Mouse (Mus musculus) cerebellum, postnatal 36 days (tissue): ENCODE measurements at regions not wholly inside any gene's neighbourhood (a gene's known extent, or its start where the extent isn't known, plus 50 kb on each side); places are given as distances from the start of the nearest gene placed in this dataset.
A peak's percentile ranks its signal among the peaks of the same experiment; 100 is the strongest.
"Not testable (repeated sequence)": the region's sequence is repeated elsewhere in the genome, so short reads cannot be mapped to it uniquely, and the experiment has no call there.

Experiments
- DNase-seq, 2 experiments: peaks; one replicate each; pipeline ENCODE4 v3.0.0; 2021 to 2022; ENCODE audit warnings: mixed read lengths in 2 of 2

- DNase-seq, result no peak
Observed at GRCm38 (mm10) chr7:39728930-39729329, 211.4 kb downstream of the Zfp619 start.

GRCm38 (mm10) chr7:39729723-39730122, 212.2 kb downstream of the Zfp619 start:
- DNase-seq, result no peak

GRCm38 (mm10) chr7:39732790-39733189, 215.2 kb downstream of the Zfp619 start:
- no peak for DNase-seq

- not testable (repeated sequence) for DNase-seq
Observed at GRCm38 (mm10) chr7:39748395-39748794, 230.8 kb downstream of the Zfp619 start.

GRCm38 (mm10) chr7:39750448-39750847, 232.9 kb downstream of the Zfp619 start:
- no peak for DNase-seq

- no peak for DNase-seq
Observed at GRCm38 (mm10) chr7:39764366-39764765, 246.8 kb downstream of the Zfp619 start.

GRCm38 (mm10) chr7:39765094-39765493, 247.5 kb downstream of the Zfp619 start:
- no peak for DNase-seq

GRCm38 (mm10) chr7:39773291-39773690, 255.7 kb downstream of the Zfp619 start:
- no peak for DNase-seq

GRCm38 (mm10) chr7:39789321-39789720, 271.8 kb downstream of the Zfp619 start:
- DNase-seq, result no peak

- no peak for DNase-seq
Observed at GRCm38 (mm10) chr7:39789880-39790279, 272.3 kb downstream of the Zfp619 start.

- no peak for DNase-seq
Observed at GRCm38 (mm10) chr7:39794751-39795150, 277.2 kb downstream of the Zfp619 start.

- DNase-seq, result no peak
Observed at GRCm38 (mm10) chr7:39804276-39804675, 286.7 kb downstream of the Zfp619 start.

GRCm38 (mm10) chr7:39818036-39818435, 300.5 kb downstream of the Zfp619 start:
- DNase-seq, result no peak

- no peak for DNase-seq
Observed at GRCm38 (mm10) chr7:39822550-39823178, 305.1 kb downstream of the Zfp619 start.

GRCm38 (mm10) chr7:39828378-39828777, 310.8 kb downstream of the Zfp619 start:
- DNase-seq, result no peak

GRCm38 (mm10) chr7:39830831-39831230, 313.3 kb downstream of the Zfp619 start:
- no peak for DNase-seq

GRCm38 (mm10) chr7:39841988-39842387, 324.4 kb downstream of the Zfp619 start:
- DNase-seq, result no peak

- DNase-seq, result peak; percentile 11 to 35
Observed at GRCm38 (mm10) chr7:39847914-39848782, 330.6 kb downstream of the Zfp619 start.

GRCm38 (mm10) chr7:39857301-39857700, 339.7 kb downstream of the Zfp619 start:
- DNase-seq, result no peak

GRCm38 (mm10) chr7:39862835-39863234, 345.3 kb downstream of the Zfp619 start:
- no peak for DNase-seq

- no peak for DNase-seq
Observed at GRCm38 (mm10) chr7:39864130-39864529, 346.6 kb downstream of the Zfp619 start.

GRCm38 (mm10) chr7:39864781-39865180, 347.2 kb downstream of the Zfp619 start:
- DNase-seq, result no peak

GRCm38 (mm10) chr7:39866674-39867428, 349.3 kb downstream of the Zfp619 start:
- no peak for DNase-seq
